Mouse (Mus musculus) thymus, postnatal 4 days (tissue): ENCODE measurements around the gene Clcn6.
"Not testable (repeated sequence)": the region's sequence is repeated elsewhere in the genome, so short reads cannot be mapped to it uniquely, and the experiment has no call there.

Source experiments
- DNase-seq: peaks from one replicate; pipeline ENCODE4 v3.0.0; 2021

Clcn6 gene

GRCm38 (mm10) chr4:148065702-148066400, 27.2 kb upstream of the Clcn6 start:
- DNase-seq: no peak

GRCm38 (mm10) chr4:148061086-148061480, 22.5 kb upstream of the Clcn6 start:
- DNase-seq: no peak

GRCm38 (mm10) chr4:148060120-148061085, 21.8 kb upstream of the Clcn6 start:
- DNase-seq: peak; percentile 55

- no peak for DNase-seq
These were observed 20.4 kb upstream of the Clcn6 start for GRCm38 (mm10) chr4:148058993-148059392.

- no peak for DNase-seq
These were observed 19.7 kb upstream of the Clcn6 start for GRCm38 (mm10) chr4:148058218-148058819.

- peak; percentile 45 for DNase-seq
These were observed 19.1 kb upstream of the Clcn6 start for GRCm38 (mm10) chr4:148057661-148058209.

GRCm38 (mm10) chr4:148056801-148057200, 18.2 kb upstream of the Clcn6 start:
- no peak for DNase-seq

GRCm38 (mm10) chr4:148056246-148056645, 17.6 kb upstream of the Clcn6 start:
- DNase-seq: no peak

- DNase-seq: no peak
These were observed 16.5 kb upstream of the Clcn6 start for GRCm38 (mm10) chr4:148054961-148055695.

GRCm38 (mm10) chr4:148053417-148053920, 14.8 kb upstream of the Clcn6 start:
- no peak for DNase-seq

GRCm38 (mm10) chr4:148052976-148053375, 14.4 kb upstream of the Clcn6 start:
- DNase-seq: no peak

- DNase-seq: no peak
These were observed 13.3 kb upstream of the Clcn6 start for GRCm38 (mm10) chr4:148051886-148052285.

GRCm38 (mm10) chr4:148051046-148051776, 12.6 kb upstream of the Clcn6 start:
- DNase-seq: no peak

- DNase-seq: not testable (repeated sequence)
These were observed 11.8 kb upstream of the Clcn6 start for GRCm38 (mm10) chr4:148050396-148050914.

GRCm38 (mm10) chr4:148046450-148047031, 7.9 kb upstream of the Clcn6 start:
- no peak for DNase-seq

GRCm38 (mm10) chr4:148044113-148044512, 5.5 kb upstream of the Clcn6 start:
- DNase-seq: no peak

GRCm38 (mm10) chr4:148043327-148043726, 4.7 kb upstream of the Clcn6 start:
- DNase-seq: not testable (repeated sequence)

GRCm38 (mm10) chr4:148041611-148042191, 3.1 kb upstream of the Clcn6 start:
- DNase-seq: peak; percentile 68

- peak; percentile 44 for DNase-seq
These were observed 2.5 kb upstream of the Clcn6 start for GRCm38 (mm10) chr4:148040933-148041610.
